ENCODE assay signal across 8 mouse cellular contexts in the genomic region with DNA sequence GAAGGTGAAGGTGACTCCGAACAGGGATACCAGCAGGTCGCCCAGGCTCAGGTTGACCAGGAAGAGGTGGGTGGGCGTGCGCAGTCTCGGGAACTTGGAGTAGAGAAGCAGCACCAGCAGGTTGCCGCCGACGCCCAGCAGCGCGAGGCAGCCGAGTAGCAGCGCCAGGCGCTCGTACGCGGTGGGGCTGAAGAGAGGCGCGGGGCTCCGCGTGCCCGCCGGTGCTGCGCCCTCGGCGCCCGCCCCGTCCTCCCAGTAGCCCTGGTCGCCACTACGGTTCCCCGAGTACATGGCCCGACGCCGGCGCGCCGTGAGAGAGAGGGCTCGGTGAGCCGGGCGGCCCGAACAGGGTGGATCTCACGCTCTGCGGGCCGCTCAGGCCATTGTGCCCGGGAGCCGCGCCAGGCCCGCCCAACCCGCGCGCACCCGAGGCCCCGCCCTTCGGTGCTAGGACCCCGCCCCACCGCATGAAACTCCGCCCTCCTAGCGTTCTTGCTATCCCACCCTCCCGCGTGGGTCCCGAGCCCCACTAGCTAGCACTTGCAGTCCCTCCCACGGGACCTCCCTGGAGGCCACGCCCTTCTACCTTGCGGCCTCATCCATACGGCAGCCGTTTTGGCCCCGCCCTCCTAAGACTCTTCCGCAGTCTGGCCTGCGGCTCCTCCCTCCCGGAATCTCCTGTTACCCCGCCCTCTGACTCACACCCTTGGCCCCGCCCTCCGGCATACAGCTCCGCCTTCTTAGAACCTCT. TPM values are rescaled to one million over a fixed set of nuclear protein-coding genes. Genes with fewer than 3 reads are reported as not detected.
DNase-seq lines count a peak whose midpoint lies in the region; ATAC-seq and TF ChIP-seq lines count a peak whose summit lies in the region.

A gene (minus strand): TSS at position 531 of the 751 bp plus-strand sequence.
A gene (minus strand): TSS at position 656 of the 751 bp plus-strand sequence.

- H3K4me3 ChIP-seq in E14TG2a.4 (replicated peaks; ENCODE audit: low read length): peak within 1 kb of the TSS; percentile 87
- peak within 1 kb of the TSS; percentile 76 for H3K4me3 ChIP-seq in forebrain, embryonic 12.5 days (replicated peaks)
- peak within 1 kb of the TSS; percentile 91 for H3K4me3 ChIP-seq in heart, postnatal 0 days (ENCODE audit: low read depth, low read length)
- peak within 1 kb of the TSS; percentile 80 for H3K4me3 ChIP-seq in liver, embryonic 16.5 days (ENCODE audit: low read depth, low read length)
- H3K4me3 ChIP-seq in neural tube, embryonic 13.5 days: peak within 1 kb of the TSS; percentile 77
- H3K4me3 ChIP-seq in testis, adult 2 months (ENCODE audit: control insufficient read depth, low read depth, low read length): peak within 1 kb of the TSS; percentile 95

- H3K36me3 ChIP-seq in E14TG2a.4 (ENCODE audit: insufficient read depth, low read length): peaks cover 11% of the 10 kb centered on the region
- H3K36me3 ChIP-seq in forebrain, embryonic 12.5 days (replicated peaks): peaks cover 9% of the 10 kb centered on the region
- H3K36me3 ChIP-seq in heart, postnatal 0 days (replicated peaks; ENCODE audit: control insufficient read depth, insufficient read depth, low read length): peaks cover 8% of the 10 kb centered on the region
- H3K36me3 ChIP-seq in liver, embryonic 16.5 days (ENCODE audit: control insufficient read depth, insufficient read depth): no peaks in the 10 kb centered on the region
- H3K36me3 ChIP-seq in neural tube, embryonic 13.5 days: peaks cover 5% of the 10 kb centered on the region
- peaks cover 1% of the 10 kb centered on the region; the same call in 1 of the 2 replicates for H3K36me3 ChIP-seq in testis, adult 2 months (ENCODE audit: control insufficient read depth, insufficient read depth, low read length)

- WGBS in forebrain, embryonic 12.5 days: under 1% methylated on average over 59 of the region's 73 CpGs
- WGBS in heart, postnatal 0 days: under 1% methylated on average over 38 of the region's 73 CpGs
- WGBS in liver, embryonic 16.5 days (ENCODE audit: insufficient replicate concordance): under 1% methylated on average over 67 of the region's 73 CpGs
- WGBS in neural tube, embryonic 13.5 days: 2% methylated on average over 49 of the region's 73 CpGs

- H3K27ac ChIP-seq in forebrain, embryonic 12.5 days: peak within 1 kb of the TSS; percentile 90
- peak within 1 kb of the TSS; percentile 93 for H3K27ac ChIP-seq in heart, postnatal 0 days (ENCODE audit: low read depth)
- peak within 1 kb of the TSS; percentile 76 for H3K27ac ChIP-seq in liver, embryonic 16.5 days (ENCODE audit: low read length)
- peak within 1 kb of the TSS; percentile 88 for H3K27ac ChIP-seq in neural tube, embryonic 13.5 days (replicated peaks)
- H3K27ac ChIP-seq in testis, adult 2 months (ENCODE audit: control insufficient read depth, insufficient read depth, low read depth, low read length): peak within 1 kb of the TSS; percentile 73

- peak within 1 kb of the TSS; percentile 83 for H3K9ac ChIP-seq in forebrain, embryonic 12.5 days
- H3K9ac ChIP-seq in heart, postnatal 0 days (replicated peaks; ENCODE audit: low read depth, low read length): peak within 1 kb of the TSS; percentile 87
- peak within 1 kb of the TSS; percentile 83 for H3K9ac ChIP-seq in liver, embryonic 16.5 days (ENCODE audit: low read depth, low read length)
- H3K9ac ChIP-seq in neural tube, embryonic 13.5 days: peak within 1 kb of the TSS; percentile 85

- no peaks in the 10 kb centered on the region; the same call in 1 of the 2 replicates for H3K9me3 ChIP-seq in E14TG2a.4 (ENCODE audit: low read length)
- H3K9me3 ChIP-seq in forebrain, embryonic 12.5 days: no peaks in the 10 kb centered on the region
- no peaks in the 10 kb centered on the region for H3K9me3 ChIP-seq in heart, postnatal 0 days (replicated peaks; ENCODE audit: control insufficient read depth, low read length)
- H3K9me3 ChIP-seq in liver, embryonic 16.5 days (replicated peaks; ENCODE audit: control insufficient read depth, low read length): no peaks in the 10 kb centered on the region
- H3K9me3 ChIP-seq in neural tube, embryonic 13.5 days: no peaks in the 10 kb centered on the region

- TF ChIP-seq CTCF in E14TG2a.4 (conservative IDR thresholded peaks at IDR 0.05; ENCODE audit: low read length): no peak
- TF ChIP-seq CTCF in heart, postnatal 0 days (IDR thresholded peaks at IDR 0.05; ENCODE audit: low read depth): no peak
- no peak for TF ChIP-seq CTCF in testis, adult 2 months (IDR thresholded peaks at IDR 0.05; ENCODE audit: control insufficient read depth, insufficient read depth, insufficient replicate concordance, low read depth, low read length)

- TF ChIP-seq EP300 in heart, postnatal 0 days (IDR thresholded peaks at IDR 0.05; ENCODE audit: low read depth): no peak; the same call in 1 of the 2 replicates

- peaks cover 24% of the 10 kb centered on the region for H3K4me1 ChIP-seq in E14TG2a.4 (replicated peaks; ENCODE audit: low read depth, low read length)
- peaks cover 25% of the 10 kb centered on the region for H3K4me1 ChIP-seq in forebrain, embryonic 12.5 days
- H3K4me1 ChIP-seq in heart, postnatal 0 days (ENCODE audit: control insufficient read depth, insufficient read depth): peaks cover 31% of the 10 kb centered on the region
- H3K4me1 ChIP-seq in liver, embryonic 16.5 days (ENCODE audit: control insufficient read depth, low read depth, low read length): peaks cover 11% of the 10 kb centered on the region
- H3K4me1 ChIP-seq in neural tube, embryonic 13.5 days (replicated peaks): peaks cover 32% of the 10 kb centered on the region
- H3K4me1 ChIP-seq in testis, adult 2 months (ENCODE audit: control insufficient read depth, insufficient read depth, low read length): 0 out of 2 replicates have a peak, but pooled peaks cover 2% of the 10 kb centered on the region

- peak; percentile 88 for TF ChIP-seq POLR2A in testis, adult 2 months (IDR thresholded peaks at IDR 0.05; ENCODE audit: control insufficient read depth, low read depth, low read length)

- peak within 1 kb of the TSS; percentile 80 for H3K4me2 ChIP-seq in forebrain, embryonic 12.5 days
- peak within 1 kb of the TSS; percentile 98 for H3K4me2 ChIP-seq in heart, postnatal 0 days (ENCODE audit: low read depth, low read length)
- H3K4me2 ChIP-seq in liver, embryonic 16.5 days (ENCODE audit: low read depth, low read length): peak within 1 kb of the TSS; percentile 99
- H3K4me2 ChIP-seq in neural tube, embryonic 13.5 days: peak within 1 kb of the TSS; percentile 88

- DNase-seq in c-Kit-positive CD71-positive TER-119-positive erythroid progenitor cells, embryonic 14.5 days (ENCODE audit: low spot score): peak; percentile 98
- DNase-seq in heart, postnatal 0 days (ENCODE audit: low spot score): peak; percentile 99
- peak; percentile 99 for DNase-seq in kidney, postnatal 4 days

- peak; percentile 98 for ATAC-seq in forebrain, embryonic 12.5 days (ENCODE audit: low FRiP score)
- ATAC-seq in heart, postnatal 0 days (ENCODE audit: insufficient read depth, low read depth): peak; percentile 97
- ATAC-seq in liver, embryonic 16.5 days (ENCODE audit: low read depth): peak; percentile 94
- ATAC-seq in neural tube, embryonic 13.5 days (ENCODE audit: low read depth): peak; percentile 97

- no peaks in the 10 kb centered on the region for H3K27me3 ChIP-seq in E14TG2a.4 (ENCODE audit: insufficient read depth, low read length)
- no peaks in the 10 kb centered on the region for H3K27me3 ChIP-seq in forebrain, embryonic 12.5 days
- H3K27me3 ChIP-seq in heart, postnatal 0 days (ENCODE audit: control insufficient read depth, insufficient read depth, low read length): no peaks in the 10 kb centered on the region
- H3K27me3 ChIP-seq in liver, embryonic 16.5 days (ENCODE audit: control insufficient read depth, insufficient read depth, low read depth, low read length): no peaks in the 10 kb centered on the region
- no peaks in the 10 kb centered on the region for H3K27me3 ChIP-seq in neural tube, embryonic 13.5 days
- no peaks in the 10 kb centered on the region for H3K27me3 ChIP-seq in testis, adult 2 months (ENCODE audit: control insufficient read depth, insufficient read depth, low read length)

RNA-seq across cellular contexts. Expression of the first gene that starts in this region (rescaled TPM):
- polyA plus RNA-seq in forebrain, embryonic 12.5 days (2016; fragmentation: Nextera tagmentation; extraction: Ambion mirVana): 7.7 and 8.5 TPM in 2 replicates
- total RNA-seq in heart, postnatal 0 days (2014; rRNA removed; ENCODE audit: low replicate concordance): 19.4 and 22.0 TPM in 2 replicates
- 6.7 and 7.6 TPM in 2 replicates for polyA plus RNA-seq in heart, postnatal 0 days (2015; fragmentation: Nextera tagmentation; extraction: Ambion mirVana)
- 1.0 and 1.3 TPM in 2 replicates for polyA plus RNA-seq in liver, embryonic 16.5 days (2015; fragmentation: Nextera tagmentation; extraction: Ambion mirVana)
- polyA plus RNA-seq in neural tube, embryonic 13.5 days (2015; fragmentation: Nextera tagmentation; extraction: Ambion mirVana): 5.6 and 6.3 TPM in 2 replicates
- polyA plus RNA-seq in testis, adult 2 months (2012; rRNA removed): 13.0 and 14.7 TPM in 2 replicates

RNA-seq across cellular contexts. Expression of the second gene that starts in this region (rescaled TPM):
- 6.2 and 6.5 TPM in 2 replicates for polyA plus RNA-seq in forebrain, embryonic 12.5 days (2016; fragmentation: Nextera tagmentation; extraction: Ambion mirVana)
- total RNA-seq in heart, postnatal 0 days (2014; rRNA removed; ENCODE audit: low replicate concordance): 5.2 and 11.4 TPM in 2 replicates
- polyA plus RNA-seq in heart, postnatal 0 days (2015; fragmentation: Nextera tagmentation; extraction: Ambion mirVana): 1.8 and 1.9 TPM in 2 replicates
- polyA plus RNA-seq in liver, embryonic 16.5 days (2015; fragmentation: Nextera tagmentation; extraction: Ambion mirVana): 0.83 TPM in 2 replicates
- 3.5 and 3.6 TPM in 2 replicates for polyA plus RNA-seq in neural tube, embryonic 13.5 days (2015; fragmentation: Nextera tagmentation; extraction: Ambion mirVana)
- polyA plus RNA-seq in testis, adult 2 months (2012; rRNA removed): 3.8 and 4.0 TPM in 2 replicates

Comparison
In these comparisons a context has a peak if more than half of its experiments do, and no peak if none do; other contexts are left out.
1. Peak in every context shown above with its lines: DNase-seq, ATAC-seq, H3K4me3 ChIP-seq and H3K27ac ChIP-seq.